Mouse (Mus musculus) embryo, embryonic 11.5 days (tissue): Measurements from ENCODE around the gene Med14.

Experiments used
- DNase-seq: peaks from one replicate; pipeline ENCODE4 v3.0.0-alpha.2; 2012; ENCODE audit warnings: low read depth, low spot score

Med14 gene

DNA sequence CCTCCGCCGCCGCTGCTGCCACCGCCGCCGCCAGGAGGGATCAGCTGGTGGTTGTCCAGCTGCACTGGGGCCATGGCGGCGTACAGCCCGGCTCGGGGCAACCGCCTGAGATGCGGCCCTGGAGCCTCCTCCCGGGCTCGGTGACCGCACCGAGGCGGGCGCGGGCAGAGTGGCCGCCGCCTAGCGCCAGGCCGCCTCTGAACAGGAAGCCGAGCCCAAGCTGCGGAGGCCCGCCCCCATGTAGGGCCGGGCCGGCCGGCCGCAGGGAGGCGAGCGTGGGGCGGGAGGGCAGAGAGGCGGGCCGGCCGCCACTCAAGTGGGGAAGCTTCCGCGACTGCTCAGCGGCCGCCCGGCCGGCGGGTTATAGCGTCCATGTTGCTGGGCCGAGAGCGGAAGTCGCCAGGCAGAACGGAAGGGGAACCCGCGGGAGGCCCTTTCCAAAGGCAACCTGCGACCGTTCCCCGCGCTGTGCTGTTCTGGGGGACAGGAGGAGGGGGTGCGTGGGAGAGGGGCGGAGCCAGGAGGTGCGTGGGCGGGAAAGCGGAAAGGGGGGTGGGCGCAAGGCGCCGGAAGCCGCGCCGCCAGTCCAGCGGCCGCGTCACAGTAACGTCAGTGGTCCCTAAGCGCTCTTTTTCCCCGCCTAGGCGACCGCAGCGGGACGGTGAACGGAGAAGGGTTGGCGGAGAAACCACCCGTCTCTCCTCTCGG is at the start of gene Med14:
Gene Med14 (minus strand): TSS at position 448 of the 708 bp plus-strand sequence.
- peak; percentile 77 for DNase-seq

DNA sequence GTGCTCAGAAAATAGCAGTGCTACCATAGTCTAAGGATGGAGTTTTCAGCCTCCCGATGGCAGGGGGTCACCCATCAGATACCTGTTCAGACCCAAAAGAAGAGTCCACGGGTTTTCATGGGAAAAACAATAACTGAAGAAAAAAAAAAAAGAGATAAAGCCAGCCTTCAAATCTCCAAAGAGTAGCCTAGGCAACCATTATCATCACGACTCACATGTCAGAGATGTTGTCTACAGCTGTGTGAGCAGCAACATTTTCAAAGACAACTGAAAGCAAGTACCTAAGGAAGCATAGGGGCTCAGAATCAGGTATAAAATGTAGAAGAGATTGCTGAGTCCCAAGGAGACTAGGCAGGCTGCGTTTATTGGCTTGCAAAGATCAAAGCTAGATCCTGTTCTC is 38.7 kb upstream of the Med14 start:
- DNase-seq, result no peak

DNA sequence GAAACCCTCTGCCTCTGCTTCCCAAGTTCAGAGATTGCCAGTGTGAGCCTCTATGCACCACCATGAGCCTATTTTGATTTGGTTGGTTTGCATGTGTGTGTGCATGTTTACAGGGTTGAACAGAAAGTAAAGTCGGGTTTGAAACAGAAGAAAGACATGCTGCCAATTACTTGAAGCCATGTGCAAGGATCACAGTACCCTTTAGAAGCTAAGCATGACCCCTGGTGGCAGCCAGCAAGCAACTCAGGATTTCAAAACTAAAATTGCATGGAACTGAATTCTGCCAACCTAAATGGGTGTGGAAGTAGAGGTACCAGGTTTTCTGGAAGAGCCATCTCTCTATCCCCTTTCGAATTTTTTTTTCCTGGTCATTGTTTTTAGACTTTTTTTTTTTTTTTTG is 33.0 kb upstream of the Med14 start:
- no peak for DNase-seq

DNA sequence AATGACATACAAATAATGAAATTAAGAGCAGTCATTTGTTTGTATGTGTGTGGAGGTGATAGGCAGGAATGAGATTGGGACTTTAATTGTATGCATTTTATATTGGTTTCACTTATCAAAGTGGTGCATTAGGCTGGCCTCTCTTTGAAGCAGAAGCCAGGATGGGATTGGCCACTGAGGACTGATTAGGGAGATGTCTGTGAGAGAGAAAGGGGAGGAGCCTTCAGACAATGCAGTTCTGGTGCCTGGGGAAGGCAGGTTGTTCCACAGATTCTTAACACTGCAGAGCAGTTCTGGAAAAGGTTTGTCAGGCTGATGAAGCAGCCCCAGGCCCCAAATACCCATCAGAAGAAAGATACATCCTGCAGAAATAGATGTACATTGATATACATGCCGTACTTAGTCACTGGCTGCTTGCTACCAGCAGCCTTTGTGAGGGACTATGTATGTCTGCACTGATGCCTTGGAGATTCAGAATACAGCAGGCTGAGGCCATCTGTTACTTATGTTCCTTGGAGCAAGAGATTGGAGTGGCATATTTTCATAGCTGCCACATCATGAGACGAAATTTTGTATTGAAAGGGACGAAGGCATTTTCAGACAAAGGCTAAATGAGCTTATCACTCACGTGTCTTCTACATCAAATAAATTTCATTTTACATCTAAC is 29.9 kb upstream of the Med14 start:
- DNase-seq, result no peak

DNA sequence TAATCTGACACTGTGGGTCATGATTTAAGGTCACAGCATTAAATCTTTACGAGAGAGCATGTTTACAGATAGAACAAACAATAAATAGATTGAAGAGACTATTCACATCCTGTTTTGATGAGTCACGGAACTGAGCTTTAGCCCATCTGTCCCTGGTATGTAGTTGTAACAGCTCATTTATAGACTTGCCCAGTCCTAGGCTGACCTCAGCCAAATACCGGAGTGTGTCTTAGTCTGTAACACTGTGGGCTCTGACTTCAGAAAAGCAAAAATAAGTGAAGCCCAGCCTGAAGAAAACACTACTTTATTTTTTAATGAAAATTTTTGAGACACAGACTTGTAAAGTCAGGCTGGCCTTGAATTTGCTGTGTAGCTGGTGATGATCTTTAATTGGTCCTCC is 11.4 kb upstream of the Med14 start:
- DNase-seq, result no peak

DNA sequence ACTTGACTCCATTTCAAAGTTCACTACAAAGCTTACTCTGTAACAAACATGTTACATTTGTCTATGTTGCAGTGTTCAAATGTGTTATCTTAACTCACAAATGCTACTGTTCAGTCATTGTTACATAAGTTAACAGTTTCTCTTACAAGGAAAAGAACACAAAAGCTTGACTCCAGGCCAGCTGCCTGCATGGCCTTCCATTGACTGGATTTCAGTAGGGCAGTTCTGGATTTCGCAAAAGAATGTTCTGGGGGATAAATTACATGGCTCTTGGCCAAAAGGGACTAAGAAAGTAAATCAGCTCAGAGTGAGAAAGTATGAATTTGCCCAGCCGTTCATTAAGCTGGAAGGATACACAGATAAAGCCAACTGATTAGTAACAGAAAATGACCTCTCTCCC is 9.7 kb upstream of the Med14 start:
- DNase-seq, result no peak

DNA sequence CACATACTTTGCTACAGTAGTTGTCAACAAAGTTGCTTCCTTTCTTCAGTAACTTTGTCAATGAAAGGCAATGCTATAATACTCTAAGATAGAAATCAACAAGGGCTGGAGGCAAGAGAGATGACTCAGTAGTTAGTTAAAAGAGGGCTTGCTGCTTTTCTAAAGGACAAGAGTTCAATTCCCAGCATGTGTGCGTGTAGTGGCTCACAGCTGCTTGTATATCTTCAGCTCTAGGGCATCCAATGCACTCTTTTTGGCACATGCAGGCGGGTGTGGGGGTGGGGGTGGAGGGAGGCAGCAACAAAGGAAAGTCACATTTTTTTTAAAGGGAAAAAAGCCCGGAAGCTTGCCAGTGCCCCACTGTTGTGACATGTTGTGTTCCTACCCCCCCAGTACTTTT is 6.7 kb upstream of the Med14 start:
- DNase-seq, result no peak

DNA sequence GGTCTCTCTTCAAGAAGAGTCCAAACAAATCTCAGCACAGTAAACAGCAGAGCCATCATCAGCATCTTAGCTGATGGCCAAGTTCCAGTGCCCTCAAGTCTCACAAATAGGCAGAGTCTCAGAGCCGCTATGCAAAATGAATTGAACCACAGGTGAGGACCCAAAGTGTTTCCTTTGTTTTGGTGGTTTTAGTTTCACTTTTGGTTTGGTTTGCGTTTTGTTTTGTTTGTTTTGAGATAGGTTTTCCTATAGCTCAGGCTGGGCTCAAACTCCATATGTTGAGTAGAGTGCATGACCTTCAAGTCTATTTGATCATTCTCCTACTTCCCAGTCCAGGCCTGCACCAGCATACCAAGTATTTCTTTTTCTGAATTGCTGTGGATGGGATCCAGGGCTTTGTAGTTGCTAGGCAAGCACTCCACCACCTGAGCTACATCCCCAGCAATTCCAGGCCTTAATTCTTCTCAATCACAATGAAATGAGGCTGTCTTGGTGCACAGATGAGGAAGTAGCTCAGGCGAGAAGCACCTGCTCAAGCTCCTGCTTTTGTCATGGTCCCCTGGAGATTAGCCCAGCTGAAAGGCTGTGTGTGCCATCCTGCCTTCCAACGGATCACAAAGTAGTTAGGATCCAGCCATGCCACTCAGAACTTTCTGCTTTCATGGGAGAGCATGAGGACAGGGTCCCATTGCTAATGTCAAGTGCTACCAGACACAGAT is 5.1 kb upstream of the Med14 start:
- DNase-seq, result no peak

DNA sequence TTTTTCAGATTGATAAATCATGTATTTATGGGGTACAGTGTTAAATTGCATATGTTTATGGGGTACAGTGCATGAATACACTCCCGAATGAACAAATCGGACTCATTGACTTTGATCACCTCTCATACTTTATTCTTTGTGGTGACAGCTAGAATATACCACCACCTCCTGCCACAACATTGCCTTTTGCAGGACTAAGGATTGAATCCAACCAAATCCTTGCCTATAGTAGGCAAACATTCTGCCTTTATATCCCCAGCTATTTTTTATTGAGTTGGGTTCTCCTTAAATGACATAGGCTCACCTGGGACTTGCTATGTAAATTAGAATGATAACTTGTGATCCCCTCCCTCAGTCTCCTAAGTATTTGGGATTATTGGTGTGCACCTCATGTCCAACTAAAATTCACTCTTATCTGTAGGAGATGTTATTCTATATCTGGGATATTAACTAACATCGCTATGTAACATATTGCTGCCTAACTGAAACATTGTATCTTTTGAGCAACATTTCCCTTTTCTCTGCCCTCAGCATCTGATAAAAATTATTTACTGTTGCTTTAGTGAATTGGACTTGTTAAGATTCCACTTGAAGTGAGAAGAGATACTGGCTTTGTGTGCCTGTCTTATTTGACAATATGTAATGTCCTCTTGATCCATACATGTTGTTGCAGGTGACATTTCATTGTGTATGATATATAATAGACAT is 1.4 kb upstream of the Med14 start:
- DNase-seq, result no peak

DNA sequence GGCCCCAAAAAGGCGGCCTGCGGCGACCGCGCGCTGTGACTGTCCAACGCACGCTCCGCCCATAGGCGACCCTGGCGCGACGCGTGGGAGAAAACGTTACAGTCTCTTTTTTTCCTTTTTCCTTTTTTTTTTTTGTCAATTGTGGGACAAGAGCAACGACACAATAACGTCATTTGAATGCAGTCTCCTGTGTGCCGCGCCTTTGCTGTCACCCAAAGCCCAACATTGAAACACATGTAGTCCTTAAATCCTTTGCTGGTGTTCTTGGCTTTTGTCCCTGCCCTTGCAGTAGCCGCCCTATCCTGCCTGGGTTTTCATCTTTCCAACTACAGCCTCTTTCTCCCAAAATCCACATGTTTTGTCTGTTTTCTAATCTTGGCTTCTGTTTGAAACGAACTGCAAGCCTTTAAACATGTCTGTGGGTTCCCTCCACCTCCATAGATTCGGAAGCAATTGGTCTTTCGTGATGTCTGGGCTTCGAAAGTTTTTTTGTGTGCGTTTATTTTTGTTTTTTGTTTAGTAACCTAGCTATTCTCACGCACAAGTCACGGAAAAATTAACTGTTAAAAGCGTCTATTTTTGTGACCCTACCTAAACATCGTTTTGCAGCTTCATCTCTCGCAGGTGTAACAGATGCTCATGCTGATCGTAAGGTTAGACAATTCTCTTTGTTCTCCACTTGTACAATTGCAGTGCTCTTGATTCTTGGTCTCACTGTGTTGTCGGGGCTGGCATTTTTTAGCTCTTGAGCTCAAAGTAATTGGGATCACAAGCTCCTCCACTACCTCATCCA is 657 bp upstream of the Med14 start:
- DNase-seq, result peak; percentile 11

DNA sequence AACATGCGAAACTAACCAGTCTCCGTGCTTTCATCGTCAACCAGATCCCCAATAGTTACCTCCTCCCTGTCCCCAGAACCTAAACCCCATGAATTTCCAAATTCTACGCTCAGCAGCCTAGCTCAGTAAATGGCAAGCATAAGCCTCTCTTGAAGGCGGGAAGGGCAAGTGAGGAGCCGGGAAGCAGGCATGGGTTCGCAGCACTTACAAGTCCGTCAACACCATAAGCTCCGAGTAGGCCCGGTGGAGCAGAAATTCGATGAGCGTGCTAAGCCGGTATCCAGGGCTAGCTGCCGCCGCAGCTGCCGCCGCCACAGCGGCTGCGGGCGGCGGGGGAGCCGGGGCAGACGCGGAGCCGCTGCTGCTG is 631 bp downstream of the Med14 start:
- peak; percentile 24 for DNase-seq

DNA sequence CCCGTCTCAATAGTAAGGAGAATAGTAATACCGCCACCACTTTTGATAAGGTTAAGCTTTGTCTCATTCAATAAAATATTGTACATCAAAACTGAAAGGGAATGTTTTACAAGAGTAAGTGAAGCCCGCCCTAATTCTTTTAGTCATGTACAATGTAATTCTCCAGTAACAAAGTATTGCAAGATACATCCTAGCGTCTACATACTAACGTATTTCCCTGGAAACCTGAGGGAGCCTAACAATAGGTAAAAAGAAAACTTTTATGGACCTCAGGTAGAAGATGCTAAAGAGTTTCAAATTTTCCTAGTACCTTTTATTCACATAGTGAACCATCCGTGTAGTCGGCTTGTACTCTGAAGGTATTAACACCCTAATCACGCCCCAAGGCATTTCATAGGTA is 1.4 kb downstream of the Med14 start:
- DNase-seq, result no peak

DNA sequence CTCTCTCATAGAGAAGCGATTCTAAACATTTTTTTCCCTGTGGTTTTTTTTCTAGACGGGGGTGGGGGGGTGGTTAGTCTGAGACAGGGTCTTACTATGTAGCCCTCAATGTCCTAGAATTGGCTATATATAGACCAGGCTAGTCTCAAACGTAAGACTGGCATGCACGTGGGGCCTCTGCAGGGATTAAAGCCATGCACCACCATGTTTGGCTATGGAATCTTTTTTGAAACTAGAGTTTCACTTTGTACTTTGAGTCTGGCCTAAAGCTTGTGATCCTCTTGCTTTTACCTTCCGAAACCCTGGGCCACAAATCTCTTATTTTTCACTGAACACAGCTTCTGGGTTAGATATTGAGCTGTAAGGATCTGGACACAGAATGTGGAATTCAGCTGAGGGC is 2.2 kb downstream of the Med14 start:
- no peak for DNase-seq

DNA sequence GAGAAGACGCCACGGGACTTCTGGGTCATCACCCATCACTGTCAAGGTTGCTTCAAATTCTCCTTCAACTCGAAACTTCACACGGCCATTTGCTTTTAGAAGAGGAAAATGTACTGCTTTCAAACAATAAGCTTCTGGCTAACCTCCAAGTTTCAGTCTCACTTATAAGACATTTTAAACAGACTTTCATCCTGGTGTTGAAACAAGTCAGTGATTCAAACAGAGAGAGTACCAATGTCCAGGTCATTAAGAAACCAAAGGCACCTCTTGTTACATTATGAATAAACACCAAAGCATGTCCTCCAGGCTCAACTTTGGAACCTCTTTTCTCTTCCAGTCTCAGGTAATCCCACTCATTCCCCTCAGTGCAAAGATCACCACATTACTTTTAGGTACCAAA is 14.0 kb downstream of the Med14 start:
- no peak for DNase-seq

DNA sequence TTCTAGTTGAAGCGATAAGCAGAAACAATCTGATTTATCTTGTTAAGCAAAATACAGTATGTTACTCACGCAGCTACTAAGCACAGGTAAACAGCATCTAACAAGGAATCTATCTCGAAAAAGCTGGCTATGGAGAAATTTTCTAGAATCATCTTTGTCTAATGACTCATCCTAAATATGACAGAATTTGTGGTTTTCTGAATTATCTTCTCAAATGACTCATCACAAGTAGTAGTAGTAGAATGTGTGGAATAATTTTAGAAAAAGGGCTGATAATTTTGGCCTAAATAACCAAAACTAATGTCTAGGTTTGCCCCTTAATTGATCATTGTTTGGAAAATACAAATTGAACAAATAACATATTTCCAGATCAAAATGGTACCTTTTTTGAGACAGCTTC is 15.1 kb downstream of the Med14 start:
- no peak for DNase-seq

DNA sequence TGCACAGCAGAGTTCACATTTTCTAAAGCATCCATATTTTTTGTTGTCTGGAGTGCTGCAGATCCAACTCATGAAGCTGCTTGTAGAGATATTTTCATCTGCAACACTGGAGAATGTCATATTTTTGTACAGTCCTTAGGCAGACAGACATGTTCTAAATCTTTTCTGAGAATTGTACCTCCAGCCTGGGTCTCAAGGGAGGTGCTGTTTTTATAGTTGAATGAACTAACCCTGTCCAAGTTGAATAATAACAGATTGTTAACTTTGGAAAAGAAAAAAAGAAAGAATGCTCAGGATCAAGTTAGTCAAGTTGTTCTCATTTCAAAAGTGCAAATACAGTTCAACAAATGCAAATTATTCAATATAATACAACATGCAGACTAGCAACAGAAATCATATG is 21.5 kb downstream of the Med14 start:
- DNase-seq, result no peak

DNA sequence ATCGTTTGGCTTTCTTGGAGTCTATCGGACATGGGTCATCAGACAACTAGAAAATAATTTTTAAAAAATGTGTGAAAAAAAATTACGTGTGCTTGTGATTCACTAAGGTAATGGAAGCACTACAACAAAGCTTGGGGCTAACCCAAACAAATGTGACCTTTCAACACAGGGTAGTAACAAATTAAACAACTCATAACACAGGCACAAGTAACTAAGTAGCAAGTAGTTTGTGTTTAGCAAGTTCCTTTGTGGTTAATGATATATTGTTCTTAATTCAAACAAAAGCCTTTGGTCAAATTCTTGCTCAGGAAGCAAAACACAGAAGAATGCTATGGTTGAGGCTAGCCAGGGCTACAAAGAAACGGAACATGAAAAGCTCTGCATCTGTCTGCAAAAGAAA is 45.8 kb downstream of the Med14 start:
- no peak for DNase-seq

DNA sequence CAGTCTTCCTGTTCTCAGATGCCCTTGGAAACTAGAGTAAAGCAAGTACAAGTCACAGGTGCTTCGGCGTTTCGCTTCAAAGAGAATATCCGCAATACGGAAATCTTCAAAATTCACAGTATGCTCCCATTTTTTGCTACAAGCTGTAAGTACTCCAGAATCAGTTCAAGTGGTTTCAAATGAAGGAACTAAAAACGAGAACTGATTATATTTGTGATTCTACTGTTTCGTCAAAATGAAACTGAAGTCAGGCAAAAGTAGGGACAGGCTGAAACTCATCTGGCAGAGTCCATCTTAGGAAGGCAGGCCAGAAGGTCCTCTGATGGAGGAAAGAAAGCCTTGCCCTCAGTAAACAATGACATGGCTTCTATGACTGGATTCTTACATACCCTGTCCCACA is 48.1 kb downstream of the Med14 start:
- no peak for DNase-seq

DNA sequence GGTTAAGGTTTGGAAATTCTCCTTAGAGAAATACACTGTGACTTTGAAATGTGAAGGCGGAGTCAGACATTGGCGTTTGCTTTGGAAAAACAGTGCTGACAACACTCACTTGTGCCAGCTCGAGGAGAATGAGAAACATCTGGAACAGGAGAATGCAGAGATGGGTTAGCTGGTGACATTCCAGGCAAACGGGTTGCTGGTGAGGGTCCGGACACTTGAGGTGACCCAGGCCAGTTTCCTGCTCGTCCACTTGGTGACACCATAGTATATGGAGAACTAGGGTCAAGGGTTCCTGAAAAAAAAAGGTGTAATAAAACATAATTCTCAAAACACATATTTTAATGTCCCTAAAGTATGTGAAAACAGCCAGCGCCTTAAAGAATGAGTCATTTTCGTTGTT is 75.0 kb downstream of the Med14 start:
- no peak for DNase-seq

DNA sequence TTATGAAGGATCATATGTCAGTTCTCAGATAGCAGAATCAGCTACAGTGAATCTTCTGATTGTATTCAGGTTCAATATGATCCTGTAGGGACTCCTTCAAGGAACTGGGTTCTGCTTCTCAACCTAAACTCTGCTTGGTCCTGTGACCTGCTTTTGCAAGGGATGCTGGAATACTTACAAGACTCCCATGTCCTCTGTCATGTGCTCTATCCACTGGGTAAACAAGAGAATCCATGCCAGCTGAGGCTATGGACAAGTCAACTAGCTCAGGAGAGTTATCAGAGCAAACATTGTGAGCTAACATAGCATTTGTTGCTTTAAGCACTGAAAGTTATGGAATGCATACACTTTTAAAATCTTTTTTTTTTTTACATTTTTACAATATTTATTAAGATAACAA is 75.8 kb downstream of the Med14 start:
- no peak for DNase-seq

DNA sequence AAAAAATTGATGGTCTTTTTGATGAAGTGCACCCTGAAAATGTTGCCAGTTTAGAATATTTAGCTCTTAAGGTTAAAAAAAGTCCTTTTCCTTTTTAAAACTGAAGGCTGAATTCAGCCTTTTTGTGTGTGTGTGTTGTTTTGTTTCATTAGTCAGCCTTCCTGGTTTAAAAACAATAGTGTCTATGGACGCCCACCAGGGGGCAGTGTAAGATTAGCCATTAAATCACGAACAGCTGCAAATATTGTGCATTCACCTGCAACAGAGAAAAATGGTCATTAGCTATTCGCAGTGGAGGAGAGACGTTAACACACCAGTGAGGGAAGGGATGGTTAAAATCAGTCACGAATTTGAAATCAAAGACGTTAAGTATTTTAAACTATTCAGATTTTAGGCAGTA is 84.5 kb downstream of the Med14 start:
- DNase-seq, result peak; percentile 44
